Mouse (Mus musculus) MEL (cell line): ENCODE data around the gene Cyb5b.

ENCODE experiments used
- CTCF ChIP-seq, 3 experiments: IDR thresholded peaks in 2 of 3; conservative IDR thresholded peaks in 1 of 3; 2 replicates each; pipeline ENCODE4 v1.5.1; 2011 to 2012; ENCODE audit warnings: low read length in 3 of 3, low read depth in 2 of 3, mild to moderate bottlenecking in 2 of 3, improper control_type of control experiment in 1 of 3, inconsistent platforms in 1 of 3, mixed read lengths in 1 of 3, moderate library complexity in 1 of 3; ENCODE audit not compliant: control insufficient read depth in 1 of 3, insufficient read depth in 1 of 3, poor library complexity in 1 of 3, severe bottlenecking in 1 of 3
- E2F4 ChIP-seq: IDR thresholded peaks from 2 replicates; pipeline ENCODE4 v1.6.1; 2011; ENCODE audit warnings: low read depth, low read length, improper control_type of control experiment, borderline replicate concordance
- EP300 ChIP-seq, 2 experiments: IDR thresholded peaks; 2 replicates each; pipeline ENCODE4 v1.6.1; 2011; ENCODE audit warnings: improper control_type of control experiment in 2 of 2, low read length in 2 of 2, low read depth in 1 of 2, mild to moderate bottlenecking in 1 of 2
- MAFK ChIP-seq: IDR thresholded peaks from 2 replicates; pipeline ENCODE4 v1.6.1; 2011; ENCODE audit warnings: low read depth, mild to moderate bottlenecking, low read length, improper control_type of control experiment, borderline replicate concordance
- MAX ChIP-seq: IDR thresholded peaks from 2 replicates; pipeline ENCODE4 v1.6.1; 2011; ENCODE audit warnings: low read length, improper control_type of control experiment
- NRF1 ChIP-seq: IDR thresholded peaks from 2 replicates; pipeline ENCODE4 v1.6.1; 2014; ENCODE audit warnings: low read depth, mild to moderate bottlenecking, inconsistent platforms, low read length, improper control_type of control experiment, moderate library complexity; ENCODE audit not compliant: poor library complexity, insufficient read depth, severe bottlenecking
- POLR2A ChIP-seq, 2 experiments: IDR thresholded peaks; 2 replicates each; pipeline ENCODE4 v1.6.1; 2011 to 2012; ENCODE audit warnings: low read length in 2 of 2, mild to moderate bottlenecking in 2 of 2, control low read depth in 1 of 2, improper control_type of control experiment in 1 of 2, low read depth in 1 of 2, moderate library complexity in 1 of 2; ENCODE audit not compliant: control insufficient read depth in 1 of 2, insufficient read depth in 1 of 2, poor library complexity in 1 of 2
- POLR2AphosphoS2 ChIP-seq: IDR thresholded peaks from 2 replicates; pipeline ENCODE4 v1.6.1; 2011; ENCODE audit warnings: low read length, improper control_type of control experiment
- POLR2AphosphoS5 ChIP-seq: IDR thresholded peaks from 2 replicates; pipeline ENCODE4 v1.6.1; 2012; ENCODE audit warnings: low read depth, borderline replicate concordance, mild to moderate bottlenecking, inconsistent platforms, low read length, moderate library complexity, mixed read lengths
- SIN3A ChIP-seq: IDR thresholded peaks from 2 replicates; pipeline ENCODE4 v1.6.1; 2012; ENCODE audit warnings: low read length, improper control_type of control experiment, inconsistent platforms
- TBP ChIP-seq: IDR thresholded peaks from 2 replicates; pipeline ENCODE4 v1.8.0; 2011; ENCODE audit warnings: low read depth, low read length, improper control_type of control experiment

GRCm38 (mm10) chr8:107164251-107164773, 13.9 kb downstream of the Cyb5b start:
- TF ChIP-seq POLR2A (IDR thresholded peaks at IDR 0.05; ENCODE audit: control insufficient read depth in 1 of 2, insufficient read depth in 1 of 2, low read depth in 1 of 2, low read length in 2 of 2, poor library complexity in 1 of 2) (no peak), SIN3A (no peak), EP300 (IDR thresholded peaks at IDR 0.05; ENCODE audit: low read depth in 1 of 2, low read length in 2 of 2) (no peak), E2F4 (no peak), CTCF (IDR thresholded peaks at IDR 0.05 in 2 of 3, conservative IDR thresholded peaks at IDR 0.05 in 1 of 3; ENCODE audit: control insufficient read depth in 1 of 3, insufficient read depth in 1 of 3, low read depth in 2 of 3, low read length in 3 of 3, poor library complexity in 1 of 3, severe bottlenecking in 1 of 3) (no peak), POLR2AphosphoS5 (no peak), MAX (no peak), MAFK (no peak), TBP (no peak), POLR2AphosphoS2 (no peak), NRF1 (no peak)
